Mouse (Mus musculus): ENCODE measurements around the gene Aqp3. TPM values are rescaled to one million over a fixed set of nuclear protein-coding genes. Genes with fewer than 3 reads are reported as not detected.

Aqp3 gene
- polyA plus RNA-seq, 2 experiments = 36.6 to 56.2 TPM

GRCm38 (mm10) chr4:41073008-41073817, 24.8 kb downstream of the Aqp3 start:
- H3K9ac ChIP-seq (ENCODE audit: low read depth, low read length, severe bottlenecking) = no peak overlapping the region
- TF ChIP-seq POLR2A (IDR thresholded peaks at IDR 0.05; ENCODE audit: borderline replicate concordance, extremely low read depth, insufficient read depth, insufficient read length) = no peak
- H3K27ac ChIP-seq (replicated peaks; ENCODE audit: low read depth, low read length) = no peak overlapping the region
- H3K4me3 ChIP-seq (replicated peaks; ENCODE audit: low read length) = no peak overlapping the region
- no peaks in the 10 kb centered on the region for H3K4me1 ChIP-seq (ENCODE audit: control insufficient read depth, insufficient read depth, low read length)
- WGBS = 75% methylated on average over 12 of the region's 12 CpGs
- DNase-seq (ENCODE audit: low spot score) = no peak
- ATAC-seq (ENCODE audit: low FRiP score, low read depth) = no peak
- H3K36me3 ChIP-seq (ENCODE audit: control insufficient read depth, insufficient read depth, low read length) = no peaks in the 10 kb centered on the region
- no peak overlapping the region for H3K4me2 ChIP-seq (replicated peaks; ENCODE audit: low read depth, low read length, severe bottlenecking)
- H3K27me3 ChIP-seq (ENCODE audit: control insufficient read depth, insufficient read depth, low read length) = no peaks in the 10 kb centered on the region
- H3K9me3 ChIP-seq (ENCODE audit: control insufficient read depth, low read length) = no peaks in the 10 kb centered on the region

DNA sequence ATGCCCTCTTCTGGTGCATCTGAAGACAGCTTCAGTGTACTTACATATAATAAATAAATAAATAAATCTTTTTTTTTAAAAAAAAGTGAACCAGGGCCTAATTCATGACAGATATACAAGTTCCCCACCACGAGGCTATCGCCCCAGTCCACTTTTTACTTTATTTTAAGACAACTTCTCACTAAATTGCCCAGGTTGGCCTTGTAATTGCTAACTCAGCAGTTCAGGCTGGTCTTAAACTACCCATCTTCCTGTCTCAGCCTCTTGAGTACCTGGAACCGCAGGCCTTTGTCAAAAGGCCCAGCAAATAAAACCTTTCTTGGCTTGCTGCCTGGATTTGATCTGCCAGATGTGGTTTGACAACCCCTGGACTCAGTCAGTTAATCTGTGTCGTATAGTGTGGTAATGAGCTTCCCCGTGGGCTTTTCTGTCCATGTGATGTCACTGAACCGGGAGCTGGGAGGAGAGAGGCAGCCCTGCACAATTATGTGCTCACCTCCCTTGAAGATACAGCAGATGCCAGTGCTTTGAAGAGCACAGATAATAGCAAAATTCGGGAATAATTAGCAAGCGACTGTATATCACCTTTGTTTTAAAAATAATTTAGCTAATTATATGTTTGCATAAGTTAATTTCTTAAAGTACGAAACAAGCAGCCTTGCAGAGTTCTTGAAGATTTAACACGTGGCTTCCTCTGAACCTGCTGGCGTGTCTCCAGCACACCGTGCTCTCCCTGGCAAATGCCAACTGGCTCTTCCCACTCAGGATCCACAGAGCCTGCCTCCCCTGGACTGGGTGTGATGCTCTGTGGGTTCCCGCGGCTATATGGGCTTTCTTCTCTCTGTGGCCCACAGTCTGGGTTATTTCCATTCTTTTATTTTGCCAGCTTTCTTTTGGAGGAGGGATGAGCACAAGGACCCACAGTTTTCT, 26.2 kb downstream of the Aqp3 start:
- H3K27ac ChIP-seq (replicated peaks; ENCODE audit: low read depth, low read length) = no peak overlapping the region
- no peak overlapping the region for H3K9ac ChIP-seq (ENCODE audit: low read depth, low read length, severe bottlenecking)
- no peaks in the 10 kb centered on the region for H3K9me3 ChIP-seq (ENCODE audit: control insufficient read depth, low read length)
- no peak for TF ChIP-seq POLR2A (IDR thresholded peaks at IDR 0.05; ENCODE audit: borderline replicate concordance, extremely low read depth, insufficient read depth, insufficient read length)
- no peaks in the 10 kb centered on the region for H3K27me3 ChIP-seq (ENCODE audit: control insufficient read depth, insufficient read depth, low read length)
- WGBS = 52% methylated on average over 14 of the region's 14 CpGs
- H3K4me1 ChIP-seq (ENCODE audit: control insufficient read depth, insufficient read depth, low read length) = no peaks in the 10 kb centered on the region
- no peak overlapping the region for H3K4me3 ChIP-seq (replicated peaks; ENCODE audit: low read length)
- DNase-seq (ENCODE audit: low spot score) (peak; percentile 59), ATAC-seq (ENCODE audit: low FRiP score, low read depth) (no peak)
- H3K4me2 ChIP-seq (replicated peaks; ENCODE audit: low read depth, low read length, severe bottlenecking) = no peak overlapping the region
- no peaks in the 10 kb centered on the region for H3K36me3 ChIP-seq (ENCODE audit: control insufficient read depth, insufficient read depth, low read length)

GRCm38 (mm10) chr4:41065196-41065595, 32.8 kb downstream of the Aqp3 start:
- no peak for ATAC-seq (ENCODE audit: low FRiP score, low read depth)
- no peaks in the 10 kb centered on the region for H3K4me1 ChIP-seq (ENCODE audit: control insufficient read depth, insufficient read depth, low read length)
- no peak for DNase-seq (ENCODE audit: low spot score)
- H3K27me3 ChIP-seq (ENCODE audit: control insufficient read depth, insufficient read depth, low read length) = no peaks in the 10 kb centered on the region
- no peak overlapping the region for H3K27ac ChIP-seq (replicated peaks; ENCODE audit: low read depth, low read length)
- WGBS = 91% methylated on average over 4 of the region's 4 CpGs
- no peak for TF ChIP-seq POLR2A (IDR thresholded peaks at IDR 0.05; ENCODE audit: borderline replicate concordance, extremely low read depth, insufficient read depth, insufficient read length)
- no peak overlapping the region for H3K4me2 ChIP-seq (replicated peaks; ENCODE audit: low read depth, low read length, severe bottlenecking)
- no peak overlapping the region for H3K4me3 ChIP-seq (replicated peaks; ENCODE audit: low read length)
- H3K9me3 ChIP-seq (ENCODE audit: control insufficient read depth, low read length) = no peaks in the 10 kb centered on the region
- no peaks in the 10 kb centered on the region for H3K36me3 ChIP-seq (ENCODE audit: control insufficient read depth, insufficient read depth, low read length)
- H3K9ac ChIP-seq (ENCODE audit: low read depth, low read length, severe bottlenecking) = no peak overlapping the region

DNA sequence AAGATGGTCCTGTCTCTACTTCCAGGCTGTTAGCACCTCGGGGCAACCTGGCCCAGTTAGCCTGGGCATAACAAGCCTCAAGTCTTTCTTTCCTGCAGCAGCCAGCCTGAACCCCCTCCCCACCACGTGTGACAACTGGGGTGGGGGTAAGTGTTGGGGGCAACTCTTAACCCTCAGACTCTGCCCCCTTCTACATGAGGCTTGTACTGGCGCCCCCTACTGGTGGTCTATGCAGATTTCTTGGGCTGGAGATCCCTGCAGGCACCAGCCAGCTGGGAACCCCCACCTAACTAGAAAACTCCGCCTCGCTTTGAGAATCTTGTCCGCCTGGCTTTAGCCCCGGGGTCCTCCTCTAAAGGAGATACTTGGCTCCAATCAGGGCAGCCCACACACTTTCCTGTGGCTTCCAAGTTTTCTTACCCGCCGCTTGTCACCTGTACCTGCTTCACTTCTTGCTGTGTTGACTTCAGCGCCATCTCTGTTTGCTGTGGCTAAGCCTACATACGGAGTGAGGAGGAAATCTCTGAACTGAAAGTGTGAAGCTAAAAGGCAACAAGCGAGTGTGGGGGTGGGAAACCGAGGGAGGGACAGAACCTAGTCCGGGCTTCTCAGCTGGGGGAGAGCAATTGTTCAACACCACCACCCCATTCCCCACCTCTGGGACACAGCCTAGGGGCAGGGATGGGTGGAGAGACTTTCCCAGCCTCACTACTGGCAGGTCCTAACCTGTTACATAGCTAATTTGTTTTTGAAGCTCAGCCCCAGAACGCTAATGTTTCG, 33.9 kb downstream of the Aqp3 start:
- Histone ChIP-seq H3K9ac (ENCODE audit: low read depth, low read length, severe bottlenecking) (no peak overlapping the region), H3K4me2 (replicated peaks; ENCODE audit: low read depth, low read length, severe bottlenecking) (peak overlapping the region; percentile 25; the same call in 1 of the 2 replicates), H3K27me3 (ENCODE audit: control insufficient read depth, insufficient read depth, low read length) (no peaks in the 10 kb centered on the region), H3K4me3 (replicated peaks; ENCODE audit: low read length) (no peak overlapping the region), H3K9me3 (ENCODE audit: control insufficient read depth, low read length) (no peaks in the 10 kb centered on the region), H3K4me1 (ENCODE audit: control insufficient read depth, insufficient read depth, low read length) (no peaks in the 10 kb centered on the region), H3K27ac (replicated peaks; ENCODE audit: low read depth, low read length) (no peak overlapping the region), H3K36me3 (ENCODE audit: control insufficient read depth, insufficient read depth, low read length) (no peaks in the 10 kb centered on the region)
- WGBS = 16% methylated on average over 16 of the region's 16 CpGs
- TF ChIP-seq POLR2A (IDR thresholded peaks at IDR 0.05; ENCODE audit: borderline replicate concordance, extremely low read depth, insufficient read depth, insufficient read length) = no peak
- peak; percentile 52 for DNase-seq (ENCODE audit: low spot score)
- ATAC-seq (ENCODE audit: low FRiP score, low read depth) = 0 out of 2 replicates have a peak, but pooled peaks have one; percentile 41

DNA sequence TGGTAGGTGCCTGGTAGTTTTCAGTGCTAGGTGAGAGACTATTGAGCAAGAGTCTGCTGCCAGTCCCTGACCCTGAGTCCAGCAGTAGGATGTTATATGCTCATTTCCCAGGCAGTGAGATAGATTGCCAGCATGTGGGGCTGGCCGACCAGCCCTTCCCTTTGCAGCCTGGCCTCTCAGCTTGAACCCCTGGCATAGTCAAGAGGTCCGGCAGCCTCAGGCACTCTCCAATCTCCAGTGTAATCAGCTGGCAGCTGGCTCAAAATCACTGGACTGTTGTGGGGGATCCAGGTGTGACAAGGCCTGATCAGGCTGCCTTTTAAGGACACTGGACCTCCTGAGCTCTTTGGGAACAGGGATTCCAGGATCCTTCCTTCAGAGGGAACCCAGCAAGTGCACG, 34.6 kb downstream of the Aqp3 start:
- H3K27ac ChIP-seq (replicated peaks; ENCODE audit: low read depth, low read length) = no peak overlapping the region

More for the DNA sequence above, 34.6 kb downstream of the Aqp3 start:
- Histone ChIP-seq H3K9ac (ENCODE audit: low read depth, low read length, severe bottlenecking) (no peak overlapping the region), H3K36me3 (ENCODE audit: control insufficient read depth, insufficient read depth, low read length) (no peaks in the 10 kb centered on the region), H3K4me1 (ENCODE audit: control insufficient read depth, insufficient read depth, low read length) (no peaks in the 10 kb centered on the region), H3K4me3 (replicated peaks; ENCODE audit: low read length) (no peak overlapping the region), H3K4me2 (replicated peaks; ENCODE audit: low read depth, low read length, severe bottlenecking) (no peak overlapping the region), H3K27me3 (ENCODE audit: control insufficient read depth, insufficient read depth, low read length) (no peaks in the 10 kb centered on the region), H3K9me3 (ENCODE audit: control insufficient read depth, low read length) (no peaks in the 10 kb centered on the region)
- no peak for ATAC-seq (ENCODE audit: low FRiP score, low read depth)
- 40% methylated on average over 3 of the region's 3 CpGs for WGBS
- TF ChIP-seq POLR2A (IDR thresholded peaks at IDR 0.05; ENCODE audit: borderline replicate concordance, extremely low read depth, insufficient read depth, insufficient read length) = no peak
- no peak for DNase-seq (ENCODE audit: low spot score)

Measured in limb, embryonic 14.5 days (tissue).